Mouse (Mus musculus) inflammation-experienced regulatory T-cells, adult 6 months (primary cell): ENCODE data around the gene Stmn1. TPM values are rescaled to one million over a fixed set of nuclear protein-coding genes. Genes with fewer than 3 reads are reported as not detected.

Experiments
- ATAC-seq: one replicate; pipeline ENCODE4 v1.8.0; 2017
- polyA plus RNA-seq, 3 experiments: library from polyadenylated mRNA; unstranded; fragments of 100-300 nt; shearing (Covaris generic); gene quantifications; one replicate each; pipeline ENCODE4 v1.2.1; 2017

The Stmn1 gene
- polyA plus RNA-seq, 3 experiments from 2014 or later, result 62.2 to 637 (median 91.9) TPM

- ATAC-seq, result no peak
Measured at GRCm38 (mm10) chr4:134517719-134518118, 49.6 kb downstream of the Stmn1 start.

- ATAC-seq, result no peak
Measured at GRCm38 (mm10) chr4:134518541-134518940, 50.4 kb downstream of the Stmn1 start.

- no peak for ATAC-seq
Measured at GRCm38 (mm10) chr4:134519281-134519680, 51.2 kb downstream of the Stmn1 start.

Other genes starting within 250 kb of the Stmn1 start
- gene Catsper4, start 240.9 kb upstream of the Stmn1 start, polyA plus RNA-seq, result not detected
- gene Cnksr1, start 229.9 kb upstream of the Stmn1 start, polyA plus RNA-seq, result not detected
- 1 to 10 TPM in 1 of 3 experiments, not detected in 2; 2.3 TPM for gene E130218I03Rik, start 224.7 kb upstream of the Stmn1 start, polyA plus RNA-seq
- gene Zfp593, start 222.7 kb upstream of the Stmn1 start, polyA plus RNA-seq, result 1 to 10 TPM; 4.7 to 6.4 (median 4.9) TPM
- not detected for gene Gm30191, start 221.4 kb upstream of the Stmn1 start, polyA plus RNA-seq
- not detected for gene Grrp1, start 214.2 kb upstream of the Stmn1 start, polyA plus RNA-seq
- gene Pdik1l, start 180.4 kb upstream of the Stmn1 start, polyA plus RNA-seq, result 10 to 100 TPM; 18.5 to 26.7 (median 23.7) TPM
- not detected for gene Trim63, start 153.2 kb upstream of the Stmn1 start, polyA plus RNA-seq
- under 1 TPM; 0.21 to 0.34 (median 0.29) TPM for gene Slc30a2, start 125.1 kb upstream of the Stmn1 start, polyA plus RNA-seq
- 1 to 10 TPM in 2 of 3 experiments, under 1 TPM in 1; 0.21 to 1.3 (median 1.0) TPM for gene Extl1, start 84.5 kb upstream of the Stmn1 start, polyA plus RNA-seq
- 1 to 10 TPM in 2 of 3 experiments, under 1 TPM in 1; 0.80 to 1.5 (median 1.2) TPM for gene Pafah2, start 72.0 kb upstream of the Stmn1 start, polyA plus RNA-seq
- gene Paqr7, start 28.4 kb downstream of the Stmn1 start, polyA plus RNA-seq, result 10 to 100 TPM; 22.5 to 35.0 (median 31.7) TPM
- gene Aunip, start 42.7 kb downstream of the Stmn1 start, polyA plus RNA-seq, result 1 to 10 TPM in 1 of 3 experiments, under 1 TPM in 2; 0.44 to 7.2 (median 0.94) TPM
- gene Mtfr1l, start 67.1 kb downstream of the Stmn1 start, polyA plus RNA-seq, result 100 to 1,000 TPM in 1 of 3 experiments, 10 to 100 TPM in 2; 64.7 to 110 (median 89.2) TPM
- gene Selenon, start 83.8 kb downstream of the Stmn1 start, polyA plus RNA-seq, result under 1 TPM; 0.44 to 0.63 (median 0.63) TPM
- 1 to 10 TPM in 2 of 3 experiments, under 1 TPM in 1; 0.90 to 1.9 (median 1.1) TPM for gene Man1c1, start 236.0 kb downstream of the Stmn1 start, polyA plus RNA-seq